Mouse (Mus musculus) layer of hippocampus, adult 9-11 months (tissue): ENCODE measurements around the gene Zfp710.

Experiments
- DNase-seq: peaks from one replicate; pipeline ENCODE4 v3.0.0; 2022

The Zfp710 gene

GRCm38 (mm10) chr7:80058405-80059063 is 33.9 kb downstream of the Zfp710 start:
- DNase-seq, result no peak

GRCm38 (mm10) chr7:80059064-80059838 is 34.6 kb downstream of the Zfp710 start:
- DNase-seq, result no peak

- no peak for DNase-seq
Observed at GRCm38 (mm10) chr7:80060012-80060778, 35.6 kb downstream of the Zfp710 start.

- no peak for DNase-seq
Observed at GRCm38 (mm10) chr7:80062083-80062826, 37.6 kb downstream of the Zfp710 start.

GRCm38 (mm10) chr7:80063244-80063643 is 38.6 kb downstream of the Zfp710 start:
- no peak for DNase-seq

- no peak for DNase-seq
Observed at GRCm38 (mm10) chr7:80063902-80064736, 39.5 kb downstream of the Zfp710 start.

- DNase-seq, result no peak
Observed at GRCm38 (mm10) chr7:80065250-80065649, 40.6 kb downstream of the Zfp710 start.

GRCm38 (mm10) chr7:80066675-80067455 is 42.3 kb downstream of the Zfp710 start:
- DNase-seq, result no peak

- no peak for DNase-seq
Observed at GRCm38 (mm10) chr7:80068341-80068740, 43.7 kb downstream of the Zfp710 start.

GRCm38 (mm10) chr7:80069615-80070327 is 45.2 kb downstream of the Zfp710 start:
- peak; percentile 83 for DNase-seq

- DNase-seq, result no peak
Observed at GRCm38 (mm10) chr7:80071209-80071608, 46.6 kb downstream of the Zfp710 start.

GRCm38 (mm10) chr7:80072297-80072696 is 47.7 kb downstream of the Zfp710 start:
- peak; percentile 67 for DNase-seq

GRCm38 (mm10) chr7:80073506-80073905 is 48.9 kb downstream of the Zfp710 start:
- no peak for DNase-seq

GRCm38 (mm10) chr7:80074921-80075441 is 50.4 kb downstream of the Zfp710 start:
- peak; percentile 75 for DNase-seq

GRCm38 (mm10) chr7:80075946-80076583 is 51.5 kb downstream of the Zfp710 start:
- no peak for DNase-seq

GRCm38 (mm10) chr7:80076961-80077716 is 52.5 kb downstream of the Zfp710 start:
- DNase-seq, result no peak

- DNase-seq, result peak; percentile 61
Observed at GRCm38 (mm10) chr7:80077801-80078200, 53.2 kb downstream of the Zfp710 start.

- DNase-seq, result peak; percentile 95
Observed at GRCm38 (mm10) chr7:80078792-80079301, 54.2 kb downstream of the Zfp710 start.
